12 mouse cellular contexts compared by ENCODE assay signal in the genomic region with DNA sequence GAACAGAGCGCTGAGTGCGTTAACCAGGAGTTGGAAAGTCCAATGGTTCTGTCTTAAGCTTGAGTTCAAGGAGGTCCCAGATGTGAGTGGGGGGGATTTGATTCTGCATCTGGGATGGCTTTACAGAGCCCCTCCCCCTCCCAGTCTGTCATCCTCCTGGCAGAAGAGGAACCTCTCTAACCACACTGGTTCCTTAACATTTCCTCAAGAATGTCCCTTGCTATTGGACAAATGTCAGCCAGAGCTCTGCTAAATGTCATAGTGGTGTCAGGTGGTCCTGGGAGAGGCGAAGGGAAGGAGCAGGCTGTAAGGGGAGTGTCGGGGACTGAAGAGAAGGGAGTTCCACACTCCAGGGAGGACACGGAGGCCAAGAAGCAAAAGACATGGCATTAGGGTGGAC. TPM values are rescaled to one million over a fixed set of nuclear protein-coding genes. Genes with fewer than 3 reads are reported as not detected.
DNase-seq lines count a peak whose midpoint lies in the region; ATAC-seq and TF ChIP-seq lines count a peak whose summit lies in the region.
"Had no signal": no experiment of that assay in that cellular context is flagged by ENCODE, and none has a peak within 500 bp of the region (broad histone marks: within the 10 kb centered on the region; RNA-seq: fewer than 3 reads in every experiment).

No protein-coding gene starts in this region.

- H3K9me3 ChIP-seq in heart, embryonic 13.5 days = no peaks in the 10 kb centered on the region
- H3K9me3 ChIP-seq in liver, embryonic 14.5 days (ENCODE audit: control insufficient read depth, low read length) = no peaks in the 10 kb centered on the region
- H3K9me3 ChIP-seq: forebrain, embryonic 15.5 days; neural tube, embryonic 15.5 days had no signal

- DNase-seq in heart, postnatal 4 days = no peak
- DNase-seq in thymus, postnatal 4 days = peak; percentile 41
- no peak for DNase-seq in thymus, postnatal 10 days (ENCODE audit: low spot score in 2 of 2)
- DNase-seq in liver, embryonic 14.5 days (ENCODE audit: low read depth in 3 of 3, low spot score in 3 of 3) = no peak
- no peak for DNase-seq in retina, postnatal 1 day
- no peak for DNase-seq in left cerebral cortex, adult 11 months (ENCODE audit: low spot score)
- DNase-seq in left cerebral cortex, postnatal 36 days (ENCODE audit: low spot score in 2 of 2) = no peak
- DNase-seq: adrenal gland, postnatal 25 days had no signal

- H3K4me2 ChIP-seq in heart, embryonic 13.5 days = peak overlapping the region; percentile 64
- peak overlapping the region; percentile 31; the same call in 1 of the 2 replicates for H3K4me2 ChIP-seq in liver, embryonic 14.5 days (ENCODE audit: low read depth)
- H3K4me2 ChIP-seq: forebrain, embryonic 15.5 days had no signal

- no peak for TF ChIP-seq EP300 in liver, embryonic 14.5 days (IDR thresholded peaks at IDR 0.05; ENCODE audit: low read depth)

- H3K27me3 ChIP-seq in heart, embryonic 13.5 days (replicated peaks) = peaks cover 29% of the 10 kb centered on the region; the same call in 1 of the 2 replicates
- H3K27me3 ChIP-seq in liver, embryonic 14.5 days (ENCODE audit: control insufficient read depth, insufficient read depth, low read length) = no peaks in the 10 kb centered on the region; the same call in 1 of the 2 replicates

- no peak for TF ChIP-seq CTCF in liver, embryonic 14.5 days (IDR thresholded peaks at IDR 0.05; ENCODE audit: low read depth)

- WGBS in heart, embryonic 13.5 days = 45% methylated on average over 5 of the region's 5 CpGs
- WGBS in liver, embryonic 14.5 days (ENCODE audit: insufficient replicate concordance) = 34% methylated on average over 5 of the region's 5 CpGs

- H3K4me3 ChIP-seq in heart, embryonic 13.5 days = peak overlapping the region; percentile 54
- H3K4me3 ChIP-seq in liver, embryonic 14.5 days (ENCODE audit: insufficient read depth in 1 of 2, low read depth in 2 of 2, low read length in 2 of 2) = no peak overlapping the region
- H3K4me3 ChIP-seq: forebrain, embryonic 15.5 days; neural tube, embryonic 15.5 days had no signal

- intact Hi-C loops in left cerebral cortex, postnatal 36 days (cut with DNase I) = no loop called here

- H3K4me1 ChIP-seq in heart, embryonic 13.5 days = peaks cover 21% of the 10 kb centered on the region
- H3K4me1 ChIP-seq in liver, embryonic 14.5 days (replicated peaks; ENCODE audit: control insufficient read depth in 2 of 2, insufficient read depth in 2 of 2, low read length in 1 of 2) = peaks cover 4 to 21% of the 10 kb centered on the region in 2 experiments; a peak in 3 of 4 replicates
- H3K4me1 ChIP-seq: neural tube, embryonic 15.5 days had no signal

- peak overlapping the region; percentile 85 for H3K27ac ChIP-seq in heart, embryonic 13.5 days (replicated peaks)
- H3K27ac ChIP-seq in liver, embryonic 14.5 days = no peak overlapping the region
- H3K27ac ChIP-seq: forebrain, embryonic 15.5 days; neural tube, embryonic 15.5 days had no signal

- 0 out of 2 replicates have a peak overlapping the region, but pooled peaks have one; percentile 48 for H3K9ac ChIP-seq in heart, embryonic 13.5 days
- H3K9ac ChIP-seq in liver, embryonic 14.5 days (replicated peaks) = no peak overlapping the region
- H3K9ac ChIP-seq: forebrain, embryonic 15.5 days; neural tube, embryonic 15.5 days had no signal

- no peaks in the 10 kb centered on the region for H3K36me3 ChIP-seq in heart, embryonic 13.5 days
- H3K36me3 ChIP-seq in liver, embryonic 14.5 days (replicated peaks; ENCODE audit: control insufficient read depth, insufficient read depth, low read depth) = no peaks in the 10 kb centered on the region
- H3K36me3 ChIP-seq: forebrain, embryonic 15.5 days; neural tube, embryonic 15.5 days had no signal

- ATAC-seq in heart, embryonic 13.5 days (ENCODE audit: extremely low read depth, insufficient number of reproducible peaks, low FRiP score, low TSS enrichment) = no peak
- no peak for ATAC-seq in liver, embryonic 14.5 days (ENCODE audit: insufficient read depth)
- ATAC-seq: forebrain, embryonic 15.5 days had no signal

RNA-seq across cellular contexts. Expression of a gene that starts 0.7 kb away (rescaled TPM):
- polyA plus RNA-seq in heart, embryonic 13.5 days (2015; fragmentation: Nextera tagmentation; extraction: Ambion mirVana) = 17.0 and 17.3 TPM in 2 replicates
- 10 to 100 TPM; 16.7 to 19.5 TPM for total RNA-seq in heart, postnatal 4 days (2021)
- 4.9 and 6.2 TPM in 2 replicates for polyA plus RNA-seq in liver, embryonic 14.5 days (2012; rRNA removed)
- polyA plus RNA-seq in liver, embryonic 14.5 days (2014; fragmentation: Nextera tagmentation; extraction: Ambion mirVana) = 2.3 and 3.8 TPM in 2 replicates
- 1 to 10 TPM; 5.1 to 5.3 TPM for total RNA-seq in left cerebral cortex, postnatal 36 days (2021)

RNA-seq across cellular contexts. Expression of a gene that starts 5.9 kb away (rescaled TPM):
- polyA plus RNA-seq in heart, embryonic 13.5 days (2015; fragmentation: Nextera tagmentation; extraction: Ambion mirVana) = 36.6 and 41.4 TPM in 2 replicates
- 10 to 100 TPM; 23.2 to 23.8 TPM for total RNA-seq in heart, postnatal 4 days (2021)
- 6.9 and 13.0 TPM in 2 replicates for polyA plus RNA-seq in liver, embryonic 14.5 days (2012; rRNA removed)
- 16.5 and 17.5 TPM in 2 replicates for polyA plus RNA-seq in liver, embryonic 14.5 days (2014; fragmentation: Nextera tagmentation; extraction: Ambion mirVana)
- 1 to 10 TPM; 3.1 to 3.9 TPM for total RNA-seq in left cerebral cortex, postnatal 36 days (2021)

RNA-seq across cellular contexts. Expression of a gene that starts 18.7 kb away (rescaled TPM):
- polyA plus RNA-seq in heart, embryonic 13.5 days (2015; fragmentation: Nextera tagmentation; extraction: Ambion mirVana) = 1.8 and 2.2 TPM in 2 replicates
- 10 to 100 TPM; 71.7 to 82.2 TPM for total RNA-seq in heart, postnatal 4 days (2021)
- 21.4 and 22.0 TPM in 2 replicates for polyA plus RNA-seq in liver, embryonic 14.5 days (2012; rRNA removed)
- 5.7 and 6.6 TPM in 2 replicates for polyA plus RNA-seq in liver, embryonic 14.5 days (2014; fragmentation: Nextera tagmentation; extraction: Ambion mirVana)
- 10 to 100 TPM; 70.8 to 84.6 TPM for total RNA-seq in left cerebral cortex, postnatal 36 days (2021)
- polyA plus RNA-seq: forebrain, embryonic 15.5 days; stomach, embryonic 14.5 days had no signal

Comparison
In these comparisons a context has a peak if more than half of its experiments do, and no peak if none do; other contexts are left out.
1. RNA of a gene that starts 5.9 kb away (total RNA-seq): 23.2 to 23.8 TPM in heart, postnatal 4 days; 3.1 to 3.9 TPM in left cerebral cortex, postnatal 36 days; every median in the first group is over 4 times any median in the second.